Mouse (Mus musculus) ES-Bruce4 (cell line): ENCODE results near the gene Yaf2.

Experiments
- CTCF ChIP-seq: IDR thresholded peaks from one replicate; pipeline ENCODE4 v1.8.1; 2011; ENCODE audit warnings: low read depth, low read length
- POLR2A ChIP-seq: IDR thresholded peaks from one replicate; pipeline ENCODE4 v1.8.1; 2011; ENCODE audit warnings: low read length; ENCODE audit not compliant: insufficient read depth

DNA sequence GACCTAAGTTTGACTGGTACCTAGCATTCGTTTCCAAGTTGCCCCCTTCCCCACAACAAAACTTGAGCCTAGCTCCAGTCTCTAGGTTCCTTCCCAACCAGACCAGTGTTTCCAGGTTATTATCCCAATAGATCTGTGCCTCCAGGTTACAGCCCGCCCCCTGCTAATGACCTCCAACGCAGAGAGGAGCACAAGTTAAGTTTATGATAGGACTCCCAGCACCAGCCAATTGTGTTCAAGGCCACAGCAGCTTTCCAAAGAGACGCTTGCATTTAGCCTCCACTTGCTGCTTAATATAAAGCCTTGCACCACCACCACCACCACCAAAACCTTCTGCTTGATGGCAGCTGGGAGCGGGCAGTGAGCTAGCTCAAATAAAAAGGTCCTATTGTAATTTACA, 44.6 kb upstream of the Yaf2 start:
- TF ChIP-seq POLR2A = no peak
- no peak for TF ChIP-seq CTCF
